Mouse (Mus musculus): ENCODE measurements around the gene Actn2. TPM values are rescaled to one million over a fixed set of nuclear protein-coding genes. Genes with fewer than 3 reads are reported as not detected.

Actn2 gene
- 0.46 TPM in 1 of 2 replicates, not detected in the other for polyA plus RNA-seq (2012; ENCODE audit: low replicate concordance)

DNA sequence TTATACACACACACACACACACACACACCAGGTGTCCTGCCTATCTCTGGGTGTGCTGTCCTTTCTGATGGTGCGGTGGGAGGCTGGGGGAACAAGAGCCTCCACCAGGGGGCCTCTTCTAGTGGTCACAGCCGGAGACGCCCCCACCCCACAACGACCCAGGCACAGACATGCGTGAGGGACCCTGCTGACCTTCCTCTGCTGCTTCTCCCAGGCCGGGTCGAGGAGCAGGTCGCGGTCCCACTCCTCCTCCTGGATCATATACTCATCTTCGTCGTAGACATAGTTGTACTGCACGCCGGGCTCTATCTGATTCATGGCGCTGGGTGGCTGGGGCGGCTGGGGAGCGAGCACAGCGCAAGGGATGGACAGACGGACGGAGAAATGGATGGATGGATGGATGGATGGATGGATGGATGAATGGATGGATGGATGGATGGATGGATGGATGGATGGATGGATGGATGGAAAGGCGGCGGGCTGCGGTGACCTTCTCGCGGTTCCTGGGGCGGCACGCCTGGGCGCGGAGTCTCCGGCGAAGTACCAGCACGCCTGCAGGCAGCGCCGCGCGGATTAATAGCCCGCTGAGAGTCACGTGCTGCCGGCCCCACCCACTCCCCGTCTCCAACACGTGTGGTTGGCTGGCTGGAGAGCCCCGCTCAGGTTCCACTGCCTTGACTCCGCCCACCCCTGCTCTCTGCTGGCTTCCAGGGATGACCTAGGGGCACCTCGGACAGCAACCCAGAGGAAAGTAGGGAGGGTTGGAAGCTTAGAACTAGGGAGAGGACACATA lies at the start of gene Actn2:
Actn2 (minus strand) TSS at position 578 of the 793 bp plus-strand sequence.

DNA sequence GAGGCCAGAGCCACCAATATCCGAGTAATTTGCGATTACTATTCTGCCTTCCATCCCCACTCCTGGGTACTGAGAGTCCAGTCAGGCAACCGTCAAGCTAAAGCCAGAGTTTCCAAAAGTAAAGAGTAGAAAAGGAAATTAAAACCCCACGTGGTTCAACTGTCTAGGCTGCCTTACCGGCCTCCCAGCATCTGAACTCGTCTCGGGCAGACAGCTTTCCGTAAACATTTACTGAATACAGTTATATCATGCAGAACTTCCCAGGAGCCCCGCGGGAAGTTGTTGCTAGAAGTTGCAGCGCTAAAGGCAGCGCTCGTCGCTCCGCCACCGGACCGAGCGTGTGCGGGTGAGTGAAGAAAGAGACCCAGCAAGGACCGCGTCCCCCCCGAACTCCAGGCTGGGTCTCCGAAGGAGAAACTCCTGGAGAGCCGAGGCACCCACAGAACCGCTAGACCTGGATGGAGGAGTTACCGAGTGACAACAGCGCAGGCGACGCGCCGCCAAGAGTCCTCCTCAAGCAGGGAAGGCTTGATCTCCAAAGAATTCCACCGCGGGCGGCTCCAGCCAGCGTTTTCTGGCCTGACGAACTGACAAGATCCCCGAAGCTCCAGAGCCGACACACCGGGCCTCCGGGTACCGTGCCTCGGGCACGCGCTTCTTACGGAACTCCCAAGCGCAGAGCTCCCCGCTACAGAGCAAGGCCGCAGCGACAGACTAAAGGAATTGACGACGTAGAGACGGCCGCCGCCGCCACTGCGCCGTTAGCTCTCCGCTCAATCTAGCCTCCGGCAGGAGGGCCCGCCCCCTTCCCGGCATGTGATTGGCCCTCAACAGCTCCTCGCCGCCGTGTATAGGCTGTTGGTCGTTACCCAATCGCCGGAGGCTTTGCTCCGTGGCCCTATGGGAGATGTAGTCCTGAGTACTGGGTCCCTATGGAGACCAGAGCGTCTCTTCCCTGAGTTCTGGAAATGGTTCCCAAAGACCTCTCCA lies 82.9 kb downstream of the Actn2 start, which contains the start of gene Mtr:
Mtr (minus strand) TSS at position 723 of the 990 bp plus-strand sequence.

Other genes starting within 250 kb of the Actn2 start
- gene Ryr2, start 233.8 kb downstream of the Actn2 start, polyA plus RNA-seq (2012; ENCODE audit: low replicate concordance) = 0.05 TPM in 1 of 2 replicates, not detected in the other
- 4.1 and 15.4 TPM in 2 replicates for gene Mtr, start 82.6 kb downstream of the Actn2 start, polyA plus RNA-seq (2012; ENCODE audit: low replicate concordance)
- 4.5 and 29.8 TPM in 2 replicates for gene Heatr1, start 54.3 kb upstream of the Actn2 start, polyA plus RNA-seq (2012; ENCODE audit: low replicate concordance)
- 1.8 and 1.9 TPM in 2 replicates for gene Lgals8, start 124.2 kb upstream of the Actn2 start, polyA plus RNA-seq (2012; ENCODE audit: low replicate concordance)
- gene Edaradd, start 179.7 kb upstream of the Actn2 start, polyA plus RNA-seq (2012; ENCODE audit: low replicate concordance) = 0.15 and 0.24 TPM in 2 replicates
- 5.1 and 5.9 TPM in 2 replicates for gene Ero1lb, start 225.1 kb upstream of the Actn2 start, polyA plus RNA-seq (2012; ENCODE audit: low replicate concordance)